ENCODE assay signal across 8 mouse cellular contexts in the genomic region with DNA sequence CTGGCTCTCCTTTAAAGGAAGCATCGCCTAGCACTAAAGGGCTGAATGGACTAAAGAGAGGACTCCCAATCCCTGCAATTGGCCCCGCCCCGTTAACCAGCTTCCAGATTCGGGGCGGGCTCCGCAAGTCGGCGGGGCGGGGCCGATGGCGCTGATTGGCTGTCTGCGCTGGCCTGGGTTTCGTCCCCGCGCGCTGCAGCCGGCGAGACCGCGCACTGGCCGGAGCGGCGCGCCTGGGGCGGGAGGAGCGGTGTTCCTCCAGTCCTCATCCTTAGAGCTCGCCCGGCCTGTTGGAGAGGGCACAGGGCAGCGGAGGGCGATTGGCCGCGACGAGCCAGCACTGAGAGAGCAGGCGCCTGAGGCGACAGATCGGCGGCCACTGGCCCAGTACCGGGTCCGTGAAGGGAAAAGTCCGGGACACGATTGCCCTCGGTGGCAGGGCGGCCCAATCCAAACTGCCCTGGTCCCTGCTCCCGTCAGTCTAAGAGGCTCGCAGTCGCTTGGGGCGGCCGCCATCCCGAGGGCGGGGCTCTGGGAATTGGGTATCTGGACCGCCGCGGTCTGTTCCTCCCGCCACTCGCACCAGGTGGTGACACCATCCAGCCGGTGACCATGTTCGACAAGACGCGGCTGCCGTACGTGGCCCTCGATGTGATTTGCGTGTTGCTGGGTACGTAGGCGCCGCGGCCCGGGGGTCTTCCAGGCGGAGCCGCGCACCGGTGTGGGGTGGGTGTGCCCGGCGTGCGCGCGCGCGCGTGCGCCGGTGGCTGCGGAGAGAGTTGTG. TPM values are rescaled to one million over a fixed set of nuclear protein-coding genes. Genes with fewer than 3 reads are reported as not detected.
A peak's percentile ranks its signal among the peaks of the same experiment; 100 is the strongest.
DNase-seq lines count a peak whose midpoint lies in the region; ATAC-seq and TF ChIP-seq lines count a peak whose summit lies in the region.

A gene (plus strand): TSS at position 196 of the 784 bp plus-strand sequence.

- peaks cover 3% of the 10 kb centered on the region for H3K9me3 ChIP-seq in erythroblast, embryonic 14.5 days (ENCODE audit: control insufficient read depth, low read length)
- no peaks in the 10 kb centered on the region for H3K9me3 ChIP-seq in heart, embryonic 10.5 days
- H3K9me3 ChIP-seq in kidney, embryonic 14.5 days (ENCODE audit: control insufficient read depth, low read length) = no peaks in the 10 kb centered on the region
- H3K9me3 ChIP-seq in limb, embryonic 14.5 days (ENCODE audit: control insufficient read depth, low read length) = no peaks in the 10 kb centered on the region
- H3K9me3 ChIP-seq in midbrain, embryonic 16.5 days (replicated peaks; ENCODE audit: control insufficient read depth, low read length, poor library complexity, severe bottlenecking) = no peaks in the 10 kb centered on the region

- ATAC-seq in kidney, embryonic 14.5 days (ENCODE audit: low FRiP score, low TSS enrichment) = peak; percentile 99
- ATAC-seq in limb, embryonic 14.5 days (ENCODE audit: low FRiP score, low read depth) = peak; percentile 96
- peak; percentile 98 for ATAC-seq in midbrain, embryonic 16.5 days

- peaks cover 16% of the 10 kb centered on the region for H3K27me3 ChIP-seq in erythroblast, embryonic 14.5 days (ENCODE audit: control insufficient read depth)
- no peaks in the 10 kb centered on the region for H3K27me3 ChIP-seq in heart, embryonic 10.5 days (ENCODE audit: insufficient read depth, poor library complexity, severe bottlenecking)
- H3K27me3 ChIP-seq in kidney, embryonic 14.5 days (ENCODE audit: control insufficient read depth, insufficient read depth, low read length) = no peaks in the 10 kb centered on the region
- no peaks in the 10 kb centered on the region for H3K27me3 ChIP-seq in limb, embryonic 14.5 days (ENCODE audit: control insufficient read depth, insufficient read depth, low read length)
- no peaks in the 10 kb centered on the region for H3K27me3 ChIP-seq in midbrain, embryonic 16.5 days (ENCODE audit: control insufficient read depth, insufficient read depth, low read depth, low read length)

- peak within 1 kb of the TSS; percentile 79 for H3K9ac ChIP-seq in kidney, embryonic 14.5 days (ENCODE audit: low read depth, low read length)
- H3K9ac ChIP-seq in limb, embryonic 14.5 days (ENCODE audit: low read depth, low read length, severe bottlenecking) = peak within 1 kb of the TSS; percentile 93
- peak within 1 kb of the TSS; percentile 85 for H3K9ac ChIP-seq in midbrain, embryonic 16.5 days (ENCODE audit: low read depth, low read length)

- TF ChIP-seq POLR2A in limb, embryonic 14.5 days (IDR thresholded peaks at IDR 0.05; ENCODE audit: borderline replicate concordance, extremely low read depth, insufficient read depth, insufficient read length) = peak; percentile 98

- under 1% methylated on average over 82 of the region's 83 CpGs for WGBS in heart, embryonic 10.5 days
- WGBS in kidney, embryonic 14.5 days = 0% methylated on average over 81 of the region's 83 CpGs
- under 1% methylated on average over 75 of the region's 83 CpGs for WGBS in limb, embryonic 14.5 days
- WGBS in midbrain, embryonic 16.5 days = under 1% methylated on average over 74 of the region's 83 CpGs

- H3K4me3 ChIP-seq in erythroblast, embryonic 14.5 days (replicated peaks) = peak within 1 kb of the TSS; percentile 100
- peak within 1 kb of the TSS; percentile 92 for H3K4me3 ChIP-seq in heart, embryonic 10.5 days
- peak within 1 kb of the TSS; percentile 72 for H3K4me3 ChIP-seq in kidney, embryonic 14.5 days (ENCODE audit: low read length)
- H3K4me3 ChIP-seq in limb, embryonic 14.5 days (replicated peaks; ENCODE audit: low read length) = peak within 1 kb of the TSS; percentile 86
- peak within 1 kb of the TSS; percentile 71 for H3K4me3 ChIP-seq in midbrain, embryonic 16.5 days (ENCODE audit: low read depth, low read length)

- peak within 1 kb of the TSS; percentile 65 for H3K4me2 ChIP-seq in kidney, embryonic 14.5 days (replicated peaks; ENCODE audit: low read depth, low read length)
- H3K4me2 ChIP-seq in limb, embryonic 14.5 days (replicated peaks; ENCODE audit: low read depth, low read length, severe bottlenecking) = peak within 1 kb of the TSS; percentile 67
- H3K4me2 ChIP-seq in midbrain, embryonic 16.5 days (ENCODE audit: low read length) = peak within 1 kb of the TSS; percentile 79

- H3K4me1 ChIP-seq in erythroblast, embryonic 14.5 days (ENCODE audit: control insufficient read depth) = peaks cover 35% of the 10 kb centered on the region
- H3K4me1 ChIP-seq in heart, embryonic 10.5 days = peaks cover 10% of the 10 kb centered on the region; the same call in 1 of the 2 replicates
- H3K4me1 ChIP-seq in kidney, embryonic 14.5 days (ENCODE audit: control insufficient read depth, insufficient read depth, low read length) = no peaks in the 10 kb centered on the region
- H3K4me1 ChIP-seq in limb, embryonic 14.5 days (ENCODE audit: control insufficient read depth, insufficient read depth, low read length) = 0 out of 2 replicates have a peak, but pooled peaks cover 4% of the 10 kb centered on the region
- peaks cover 21% of the 10 kb centered on the region for H3K4me1 ChIP-seq in midbrain, embryonic 16.5 days (ENCODE audit: control insufficient read depth, insufficient read depth, low read length)

- H3K36me3 ChIP-seq in erythroblast, embryonic 14.5 days (ENCODE audit: control insufficient read depth) = peaks cover 30% of the 10 kb centered on the region
- peaks cover 3% of the 10 kb centered on the region for H3K36me3 ChIP-seq in heart, embryonic 10.5 days
- H3K36me3 ChIP-seq in kidney, embryonic 14.5 days (ENCODE audit: control insufficient read depth, insufficient read depth, low read length) = peaks cover 7% of the 10 kb centered on the region; the same call in 1 of the 2 replicates
- peaks cover 6% of the 10 kb centered on the region for H3K36me3 ChIP-seq in limb, embryonic 14.5 days (ENCODE audit: control insufficient read depth, insufficient read depth, low read length)
- H3K36me3 ChIP-seq in midbrain, embryonic 16.5 days (ENCODE audit: control insufficient read depth, insufficient read depth, low read length) = no peaks in the 10 kb centered on the region; the same call in 1 of the 2 replicates

- peak within 1 kb of the TSS; percentile 96 for H3K27ac ChIP-seq in heart, embryonic 10.5 days
- peak within 1 kb of the TSS; percentile 67 for H3K27ac ChIP-seq in kidney, embryonic 14.5 days (ENCODE audit: low read depth, low read length)
- peak within 1 kb of the TSS; percentile 95 for H3K27ac ChIP-seq in limb, embryonic 14.5 days (replicated peaks; ENCODE audit: low read depth, low read length)
- peak within 1 kb of the TSS; percentile 94 for H3K27ac ChIP-seq in midbrain, embryonic 16.5 days (ENCODE audit: low read length)

- peak; percentile 61 to 69 for DNase-seq in B cell, adult 2 months
- DNase-seq in brain, embryonic 18.5 days (ENCODE audit: low read depth, low spot score) = peak; percentile 87
- DNase-seq in heart, embryonic 10.5 days (ENCODE audit: low spot score) = peak; percentile 96
- peak; percentile 95 for DNase-seq in limb, embryonic 14.5 days (ENCODE audit: low spot score)
- DNase-seq in spleen, postnatal 10 days (ENCODE audit: low spot score in 2 of 2) = peak; percentile 85 to 97

RNA-seq across cellular contexts. Expression of the gene that starts here (rescaled TPM):
- polyA plus RNA-seq in erythroblast, embryonic 14.5 days (2012) = 5.1 and 5.2 TPM in 2 replicates
- polyA plus RNA-seq in heart, embryonic 10.5 days (2016; fragmentation: Nextera tagmentation; extraction: Ambion mirVana) = 39.6 and 41.3 TPM in 2 replicates
- polyA plus RNA-seq in kidney, embryonic 14.5 days (2014; fragmentation: Nextera tagmentation; extraction: Ambion mirVana) = 61.9 and 63.6 TPM in 2 replicates
- 48.8 and 52.9 TPM in 2 replicates for polyA plus RNA-seq in limb, embryonic 14.5 days (2012; rRNA removed)
- polyA plus RNA-seq in limb, embryonic 14.5 days (2014; fragmentation: Nextera tagmentation; extraction: Ambion mirVana) = 66.0 and 70.9 TPM in 2 replicates
- 58.7 and 69.5 TPM in 2 replicates for polyA plus RNA-seq in midbrain, embryonic 16.5 days (2015; fragmentation: Nextera tagmentation; extraction: Ambion mirVana)

Comparison
In these comparisons a context has a peak if more than half of its experiments do, and no peak if none do; other contexts are left out.
1. Peak in every context shown above with its lines: DNase-seq, ATAC-seq, H3K4me3 ChIP-seq and H3K27ac ChIP-seq.